Mouse (Mus musculus) embryonic facial prominence, embryonic 11.5 days (tissue): Measurements from ENCODE around the gene BC003965. TPM values are rescaled to one million over a fixed set of nuclear protein-coding genes. Genes with fewer than 3 reads are reported as not detected.

Source experiments
- ATAC-seq: fragments of 200-750 bp; cut with Nextera tagmentation; replicated peaks from 2 replicates; pipeline ENCODE4 v1.8.0; 2017; ENCODE audit warnings: low read depth; ENCODE audit not compliant: insufficient number of reproducible peaks, low FRiP score, low TSS enrichment
- DNase-seq: peaks from one replicate; pipeline ENCODE4 v3.0.0-alpha.2; 2015; ENCODE audit warnings: low spot score
- H3K27ac ChIP-seq: fragments of 300-500 bp; sonication (generic); replicated peaks from 2 replicates; pipeline ENCODE4 v1.5.1; 2014; ENCODE audit warnings: mild to moderate bottlenecking, low read depth, low read length, control low read depth
- H3K27me3 ChIP-seq: fragments of 300-500 bp; sonication (generic); 2 replicates; pipeline ENCODE4 v1.6.1; 2014; ENCODE audit warnings: mild to moderate bottlenecking, low read length, moderate library complexity, mixed read lengths; ENCODE audit not compliant: control insufficient read depth, insufficient read depth
- H3K36me3 ChIP-seq: fragments of 300-500 bp; sonication (generic); replicated peaks from 2 replicates; pipeline ENCODE4 v1.6.1; 2014; ENCODE audit warnings: low read depth, mild to moderate bottlenecking, low read length, moderate library complexity, mixed read lengths; ENCODE audit not compliant: control insufficient read depth, insufficient read depth
- H3K4me1 ChIP-seq: fragments of 300-500 bp; sonication (generic); 2 replicates; pipeline ENCODE4 v1.6.1; 2014; ENCODE audit warnings: low read length, mixed read lengths; ENCODE audit not compliant: control insufficient read depth, insufficient read depth
- H3K4me2 ChIP-seq: fragments of 300-500 bp; sonication (generic); 2 replicates; pipeline ENCODE4 v1.6.1; 2014; ENCODE audit warnings: low read depth, mild to moderate bottlenecking, control low read depth, low read length, moderate library complexity
- H3K4me3 ChIP-seq: fragments of 300-500 bp; sonication (generic); 2 replicates; pipeline ENCODE4 v1.5.1; 2014; ENCODE audit warnings: low read depth, low read length, control low read depth
- H3K9ac ChIP-seq: fragments of 300-500 bp; sonication (generic); replicated peaks from 2 replicates; pipeline ENCODE4 v1.6.1; 2014; ENCODE audit warnings: mild to moderate bottlenecking, control low read depth, low read length
- H3K9me3 ChIP-seq: fragments of 300-500 bp; sonication (generic); replicated peaks from 2 replicates; pipeline ENCODE4 v1.6.1; 2016; ENCODE audit warnings: mild to moderate bottlenecking, low read length, inconsistent platforms, mixed read lengths; ENCODE audit not compliant: control insufficient read depth
- WGBS: fragments of 180-500 bp; shearing (Covaris S2); extraction: QIAGEN DNeasy Blood & Tissue Kit; methylation state at CpG from one replicate; pipeline ENCODE4 v1.1.7; 2014; 5-methylcytosine and 5-hydroxymethylcytosine counted together
- polyA plus RNA-seq: library from polyadenylated mRNA; unstranded; fragments of >200 nt; fragmentation: Nextera tagmentation; extraction: Ambion mirVana; gene quantifications from 2 replicates; pipeline ENCODE4 v1.2.1, GENCODE M21; 2014

The BC003965 gene
- polyA plus RNA-seq, 1 experiment from 2014 or later: 33.1 TPM

- ATAC-seq: no peak
Measured at GRCm38 (mm10) chr17:25169706-25170105, 14.6 kb upstream of the BC003965 start.

GRCm38 (mm10) chr17:25172558-25172957 is 11.8 kb upstream of the BC003965 start:
- no peaks in the 10 kb centered on the region for H3K9me3 ChIP-seq
- H3K27ac ChIP-seq: no peak overlapping the region
- WGBS: 96% methylated on average over 3 of the region's 3 CpGs
- no peaks in the 10 kb centered on the region for H3K4me1 ChIP-seq
- H3K9ac ChIP-seq: no peak overlapping the region
- DNase-seq (no peak), ATAC-seq (no peak)
- H3K27me3 ChIP-seq: no peaks in the 10 kb centered on the region
- no peaks in the 10 kb centered on the region for H3K36me3 ChIP-seq
- H3K4me3 ChIP-seq: no peak overlapping the region
- no peak overlapping the region for H3K4me2 ChIP-seq

More at GRCm38 (mm10) chr17:25169706-25170105, 14.6 kb upstream of the BC003965 start:
- Histone ChIP-seq H3K36me3 (no peaks in the 10 kb centered on the region), H3K4me3 (no peak overlapping the region), H3K4me1 (no peaks in the 10 kb centered on the region), H3K4me2 (no peak overlapping the region), H3K9me3 (no peaks in the 10 kb centered on the region), H3K27me3 (no peaks in the 10 kb centered on the region), H3K27ac (no peak overlapping the region), H3K9ac (no peak overlapping the region)
- 93% methylated on average over 2 of the region's 2 CpGs for WGBS
- no peak for DNase-seq

- DNase-seq (no peak), ATAC-seq (no peak)
- Histone ChIP-seq H3K4me3 (no peak within 1 kb of the TSS), H3K27ac (no peak within 1 kb of the TSS), H3K36me3 (no peaks in the 10 kb centered on the region), H3K4me1 (no peaks in the 10 kb centered on the region), H3K4me2 (no peak within 1 kb of the TSS), H3K9ac (no peak within 1 kb of the TSS), H3K27me3 (no peaks in the 10 kb centered on the region), H3K9me3 (no peaks in the 10 kb centered on the region)
- WGBS: 64% methylated on average over 9 of the region's 9 CpGs
Measured at GRCm38 (mm10) chr17:25175411-25175810, 8.9 kb upstream of the BC003965 start, which contains the start of gene Gm38655. TSS of gene Gm38655 (minus strand) at chr17:25175471.

GRCm38 (mm10) chr17:25183232-25183631 is 1.1 kb upstream of the BC003965 start:
- Histone ChIP-seq H3K27ac (no peak overlapping the region), H3K4me3 (no peak overlapping the region; the same call in 1 of the 2 replicates), H3K4me1 (no peaks in the 10 kb centered on the region), H3K36me3 (no peaks in the 10 kb centered on the region), H3K4me2 (no peak overlapping the region; the same call in 1 of the 2 replicates), H3K27me3 (no peaks in the 10 kb centered on the region), H3K9me3 (no peaks in the 10 kb centered on the region), H3K9ac (peak overlapping the region; percentile 87; the same call in 1 of the 2 replicates)
- DNase-seq (no peak), ATAC-seq (no peak)

GRCm38 (mm10) chr17:25184961-25185360 is 607 bp downstream of the BC003965 start:
- H3K4me1 ChIP-seq: no peaks in the 10 kb centered on the region
- no peaks in the 10 kb centered on the region for H3K36me3 ChIP-seq
- no peaks in the 10 kb centered on the region for H3K9me3 ChIP-seq
- peak overlapping the region; percentile 43; the same call in 1 of the 2 replicates for H3K27ac ChIP-seq
- no peak for DNase-seq
- peak overlapping the region; percentile 92 for H3K4me2 ChIP-seq
- no peaks in the 10 kb centered on the region for H3K27me3 ChIP-seq
- peak overlapping the region; percentile 72 for H3K9ac ChIP-seq
- WGBS: 7% methylated on average over 17 of the region's 17 CpGs
- H3K4me3 ChIP-seq: peak overlapping the region; percentile 90
- no peak for ATAC-seq

- no peaks in the 10 kb centered on the region for H3K27me3 ChIP-seq
- no peaks in the 10 kb centered on the region for H3K36me3 ChIP-seq
- ATAC-seq (no peak), DNase-seq (no peak)
- H3K4me3 ChIP-seq: peak overlapping the region; percentile 92
- 7% methylated on average over 11 of the region's 11 CpGs for WGBS
- H3K4me2 ChIP-seq: peak overlapping the region; percentile 76
- H3K9me3 ChIP-seq: no peaks in the 10 kb centered on the region
- H3K9ac ChIP-seq: peak overlapping the region; percentile 80
- peak overlapping the region; percentile 60; the same call in 1 of the 2 replicates for H3K27ac ChIP-seq
- H3K4me1 ChIP-seq: no peaks in the 10 kb centered on the region
Measured at GRCm38 (mm10) chr17:25187784-25188149, 3.4 kb downstream of the BC003965 start.

GRCm38 (mm10) chr17:25188150-25189031 is 4.0 kb downstream of the BC003965 start, which contains the start of gene Unkl:
TSS of gene Unkl (plus strand) at chr17:25188397.
- H3K27me3 ChIP-seq: no peaks in the 10 kb centered on the region
- peak; percentile 74 for DNase-seq
- no peaks in the 10 kb centered on the region for H3K36me3 ChIP-seq
- H3K9ac ChIP-seq: peak within 1 kb of the TSS; percentile 80
- peak within 1 kb of the TSS; percentile 92 for H3K4me3 ChIP-seq
- H3K4me2 ChIP-seq: peak within 1 kb of the TSS; percentile 76
- H3K9me3 ChIP-seq: no peaks in the 10 kb centered on the region
- 0 out of 2 replicates have a peak, but pooled peaks have one; percentile 45 for ATAC-seq
- WGBS: under 1% methylated on average over 60 of the region's 104 CpGs
- H3K4me1 ChIP-seq: no peaks in the 10 kb centered on the region
- H3K27ac ChIP-seq: peak within 1 kb of the TSS; percentile 60

- Histone ChIP-seq H3K36me3 (no peaks in the 10 kb centered on the region), H3K27me3 (no peaks in the 10 kb centered on the region), H3K4me3 (peak overlapping the region; percentile 92), H3K4me1 (no peaks in the 10 kb centered on the region), H3K4me2 (peak overlapping the region; percentile 76), H3K9me3 (no peaks in the 10 kb centered on the region), H3K27ac (no peak overlapping the region), H3K9ac (peak overlapping the region; percentile 80)
- WGBS: 6% methylated on average over 16 of the region's 16 CpGs
- ATAC-seq: no peak
- DNase-seq: no peak
Measured at GRCm38 (mm10) chr17:25189091-25189490, 4.7 kb downstream of the BC003965 start.
